In the genomic region with DNA sequence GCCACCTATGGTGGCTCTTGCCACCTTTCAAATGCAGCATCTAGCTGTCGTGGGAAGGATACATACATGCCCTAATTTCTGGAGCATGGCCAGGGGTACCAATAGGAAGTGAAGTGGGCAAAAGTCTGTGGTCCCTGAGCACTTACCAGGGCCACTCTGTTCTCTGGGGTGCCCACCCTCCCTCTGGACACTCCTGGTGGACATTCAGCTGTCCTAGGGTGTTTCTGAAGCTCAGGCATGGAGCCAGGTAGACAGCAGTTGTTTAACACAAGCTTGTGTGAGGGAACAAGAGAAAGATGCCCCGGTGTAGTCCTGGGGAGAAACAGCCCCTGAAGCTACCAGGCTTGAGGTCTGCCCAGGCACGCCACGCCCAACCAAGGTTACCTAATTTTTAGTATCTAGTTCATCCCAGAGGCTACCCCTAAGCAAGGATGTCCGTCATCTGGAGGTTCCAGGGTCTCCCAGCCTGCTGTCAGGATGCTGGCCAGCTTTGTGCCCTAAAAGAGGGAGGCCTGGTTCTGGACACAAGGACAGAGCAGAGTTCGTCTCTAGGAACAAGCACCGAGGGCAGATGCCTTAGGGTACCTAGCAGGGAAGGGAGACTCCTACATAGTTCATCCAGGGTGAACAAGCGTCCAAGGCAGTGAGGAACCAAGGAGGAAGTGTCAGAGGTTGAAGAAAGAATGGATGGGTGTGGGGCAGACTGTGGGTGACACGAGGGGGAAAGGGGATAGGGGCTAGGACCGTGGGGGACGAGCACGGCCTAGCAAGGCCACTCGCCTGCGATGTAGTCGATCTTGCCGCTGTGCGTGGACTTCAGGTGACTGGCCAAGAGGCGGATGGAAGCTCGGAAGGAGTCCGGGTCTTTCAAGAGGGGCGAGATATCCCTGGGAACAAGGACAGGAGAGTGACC, we compare ENCODE assay signal across 8 mouse cellular contexts. TPM values are rescaled to one million over a fixed set of nuclear protein-coding genes. Genes with fewer than 3 reads are reported as not detected.
DNase-seq lines count a peak whose midpoint lies in the region; ATAC-seq and TF ChIP-seq lines count a peak whose summit lies in the region.

No protein-coding gene starts in this region.

- no peaks in the 10 kb centered on the region for H3K9me3 ChIP-seq in CH12.LX (replicated peaks; ENCODE audit: low read length)
- H3K9me3 ChIP-seq in erythroblast, embryonic 14.5 days (ENCODE audit: control insufficient read depth, low read length) = no peaks in the 10 kb centered on the region
- H3K9me3 ChIP-seq in limb, embryonic 14.5 days (ENCODE audit: control insufficient read depth, low read length) = no peaks in the 10 kb centered on the region
- H3K9me3 ChIP-seq in stomach, embryonic 14.5 days (ENCODE audit: control insufficient read depth, low read depth, low read length) = no peaks in the 10 kb centered on the region

- TF ChIP-seq POLR2A in heart, adult 2 months (IDR thresholded peaks at IDR 0.05; ENCODE audit: insufficient read depth, low read depth, low read length) = no peak
- TF ChIP-seq POLR2A in CH12.LX (IDR thresholded peaks at IDR 0.05; ENCODE audit: low read depth, low read length) = no peak
- no peak for TF ChIP-seq POLR2A in limb, embryonic 14.5 days (IDR thresholded peaks at IDR 0.05; ENCODE audit: borderline replicate concordance, extremely low read depth, insufficient read depth, insufficient read length)

- peaks cover 13% of the 10 kb centered on the region for H3K4me1 ChIP-seq in heart, adult 2 months (ENCODE audit: control insufficient read depth, insufficient read depth, low read length)
- peaks cover 15 to 37% of the 10 kb centered on the region in 2 experiments for H3K4me1 ChIP-seq in CH12.LX (ENCODE audit: control insufficient read depth in 1 of 2, insufficient read depth in 2 of 2)
- peaks cover 64% of the 10 kb centered on the region for H3K4me1 ChIP-seq in erythroblast, embryonic 14.5 days (ENCODE audit: control insufficient read depth)
- peaks cover 43% of the 10 kb centered on the region for H3K4me1 ChIP-seq in limb, embryonic 14.5 days (ENCODE audit: control insufficient read depth, insufficient read depth, low read length)
- H3K4me1 ChIP-seq in stomach, embryonic 14.5 days (ENCODE audit: control insufficient read depth, insufficient read depth, low read length) = peaks cover 33% of the 10 kb centered on the region

- dilution Hi-C loops in CH12.LX (cut with MboI; ENCODE audit: extremely low pct_ligation_motif_present, extremely low pct_unique_long_range_greater_than_20kb, low sequenced_read_pairs) = no loop called here

- H3K9ac ChIP-seq in heart, adult 2 months (ENCODE audit: low read depth, low read length) = peak overlapping the region; percentile 74
- H3K9ac ChIP-seq in CH12.LX (ENCODE audit: insufficient read depth, low read depth) = peak overlapping the region; percentile 70
- peak overlapping the region; percentile 89 for H3K9ac ChIP-seq in limb, embryonic 14.5 days (ENCODE audit: low read depth, low read length, severe bottlenecking)
- H3K9ac ChIP-seq in stomach, embryonic 14.5 days (replicated peaks; ENCODE audit: low read depth, low read length) = peak overlapping the region; percentile 83

- peak in 1 of 2 experiments; percentile 37 for DNase-seq in heart, adult 2 months
- no peak for DNase-seq in heart, adult 9 months (ENCODE audit: low spot score in 2 of 2)
- no peak for DNase-seq in CH12.LX (ENCODE audit: extremely low read depth)
- no peak for DNase-seq in limb, embryonic 14.5 days (ENCODE audit: low spot score)
- no peak for DNase-seq in adrenal gland, adult (ENCODE audit: inconsistent age in 2 of 2, low spot score in 1 of 2)

- H3K36me3 ChIP-seq in heart, adult 2 months (ENCODE audit: control insufficient read depth, insufficient read depth, low read length) = no peaks in the 10 kb centered on the region
- H3K36me3 ChIP-seq in CH12.LX (replicated peaks in 1 of 2; ENCODE audit: control insufficient read depth in 1 of 2, insufficient read depth in 1 of 2, low read length in 1 of 2) = peaks cover 27 to 70% of the 10 kb centered on the region in 2 experiments
- H3K36me3 ChIP-seq in erythroblast, embryonic 14.5 days (ENCODE audit: control insufficient read depth) = peaks cover 44% of the 10 kb centered on the region
- H3K36me3 ChIP-seq in limb, embryonic 14.5 days (ENCODE audit: control insufficient read depth, insufficient read depth, low read length) = peaks cover 41% of the 10 kb centered on the region
- peaks cover 26% of the 10 kb centered on the region for H3K36me3 ChIP-seq in stomach, embryonic 14.5 days (ENCODE audit: control insufficient read depth, insufficient read depth, low read length)

- TF ChIP-seq EP300 in heart, adult 2 months (IDR thresholded peaks at IDR 0.05; ENCODE audit: insufficient read depth, low read depth, low read length) = no peak
- no peak for TF ChIP-seq EP300 in CH12.LX (IDR thresholded peaks at IDR 0.05; ENCODE audit: low read length)

- in situ Hi-C loops in CH12.LX (cut with MboI; ENCODE audit: low pct_ligation_motif_present, low pct_unique_long_range_greater_than_20kb, low sequenced_read_pairs) = no loop called here

- H3K4me3 ChIP-seq in heart, adult 2 months = peak overlapping the region; percentile 64
- H3K4me3 ChIP-seq in CH12.LX (replicated peaks in 1 of 3; ENCODE audit: low read depth in 2 of 3, low read length in 2 of 3, poor library complexity in 1 of 3) = peak overlapping the region; percentile 76 to 91 (median 89)
- H3K4me3 ChIP-seq in erythroblast, embryonic 14.5 days (replicated peaks) = peak overlapping the region; percentile 79
- peak overlapping the region; percentile 76 for H3K4me3 ChIP-seq in limb, embryonic 14.5 days (replicated peaks; ENCODE audit: low read length)
- peak overlapping the region; percentile 74 for H3K4me3 ChIP-seq in stomach, embryonic 14.5 days (ENCODE audit: low read depth, low read length)

- H3K4me2 ChIP-seq in CH12.LX (ENCODE audit: insufficient read depth, low read depth, poor library complexity, severe bottlenecking) = peak overlapping the region; percentile 55
- peak overlapping the region; percentile 79 for H3K4me2 ChIP-seq in limb, embryonic 14.5 days (replicated peaks; ENCODE audit: low read depth, low read length, severe bottlenecking)
- H3K4me2 ChIP-seq in stomach, embryonic 14.5 days (replicated peaks; ENCODE audit: low read depth, low read length) = peak overlapping the region; percentile 88

- no peak for TF ChIP-seq CTCF in heart, adult 2 months (IDR thresholded peaks at IDR 0.05)
- TF ChIP-seq CTCF in CH12.LX (conservative IDR thresholded peaks at IDR 0.05 in 1 of 2, IDR thresholded peaks at IDR 0.05 in 1 of 2; ENCODE audit: low read depth in 2 of 2, low read length in 2 of 2) = no peak

- 19% methylated on average over 21 of the region's 21 CpGs for WGBS in heart, adult 2 months
- WGBS in limb, embryonic 14.5 days = 12% methylated on average over 21 of the region's 21 CpGs
- 13% methylated on average over 21 of the region's 21 CpGs for WGBS in stomach, embryonic 14.5 days

- no peaks in the 10 kb centered on the region for H3K79me2 ChIP-seq in heart, adult 2 months (replicated peaks; ENCODE audit: control insufficient read depth, insufficient read depth, low read length)
- peaks cover 17% of the 10 kb centered on the region for H3K79me2 ChIP-seq in CH12.LX (replicated peaks; ENCODE audit: control insufficient read depth, extremely low read depth, insufficient read depth, poor library complexity, severe bottlenecking)

- intact Hi-C loops in heart, adult 2 months (cut with DNase I) = no loop called here

- no peak for TF ChIP-seq RAD21 in CH12.LX (IDR thresholded peaks at IDR 0.05; ENCODE audit: low read depth, low read length)

- H3K27me3 ChIP-seq in heart, adult 2 months (ENCODE audit: control insufficient read depth, insufficient read depth, low read length) = no peaks in the 10 kb centered on the region
- H3K27me3 ChIP-seq in CH12.LX (replicated peaks) = no peaks in the 10 kb centered on the region
- peaks cover 10% of the 10 kb centered on the region for H3K27me3 ChIP-seq in erythroblast, embryonic 14.5 days (ENCODE audit: control insufficient read depth)
- H3K27me3 ChIP-seq in limb, embryonic 14.5 days (ENCODE audit: control insufficient read depth, insufficient read depth, low read length) = no peaks in the 10 kb centered on the region
- H3K27me3 ChIP-seq in stomach, embryonic 14.5 days (ENCODE audit: control insufficient read depth, insufficient read depth, low read length) = no peaks in the 10 kb centered on the region

- ATAC-seq in limb, embryonic 14.5 days (ENCODE audit: low FRiP score, low read depth) = no peak
- ATAC-seq in stomach, embryonic 14.5 days (ENCODE audit: insufficient number of reproducible peaks, insufficient read depth, low FRiP score, low read depth) = no peak
- no peak for ATAC-seq in megakaryocyte-erythroid progenitor cell, adult 5-6 weeks (replicated peaks; ENCODE audit: low FRiP score, low TSS enrichment, poor library complexity, severe bottlenecking)

- peak overlapping the region; percentile 62 for H3K27ac ChIP-seq in heart, adult 2 months
- H3K27ac ChIP-seq in CH12.LX (ENCODE audit: insufficient read depth, low read depth) = peak overlapping the region; percentile 29
- H3K27ac ChIP-seq in limb, embryonic 14.5 days (replicated peaks; ENCODE audit: low read depth, low read length) = peak overlapping the region; percentile 70
- H3K27ac ChIP-seq in stomach, embryonic 14.5 days (ENCODE audit: low read length) = peak overlapping the region; percentile 77

RNA-seq across cellular contexts. Expression of gene Aprt, which starts 0.7 kb away (rescaled TPM):
- 10 to 100 TPM; 36.6 to 38.5 TPM for total RNA-seq in heart, adult 2 months (2021)
- polyA plus RNA-seq in heart, adult 2 months (2012; rRNA removed) = 42.1 and 45.1 TPM in 2 replicates
- total RNA-seq in CH12.LX (2012; rRNA removed) (524 and 653 TPM in 2 replicates), CH12.LX (2014; rRNA removed) (453 and 516 TPM in 2 replicates)
- 543 and 561 TPM in 2 replicates for polyA plus RNA-seq in CH12.LX (2012; ENCODE audit: insufficient read length, low read depth)
- polyA plus RNA-seq in erythroblast, embryonic 14.5 days (2012) = 4.8 and 8.0 TPM in 2 replicates
- 199 and 217 TPM in 2 replicates for polyA plus RNA-seq in limb, embryonic 14.5 days (2012; rRNA removed)
- polyA plus RNA-seq in limb, embryonic 14.5 days (2014; fragmentation: Nextera tagmentation; extraction: Ambion mirVana) = 348 and 382 TPM in 2 replicates
- 394 and 436 TPM in 2 replicates for polyA plus RNA-seq in stomach, embryonic 14.5 days (2014; fragmentation: Nextera tagmentation; extraction: Ambion mirVana)
- total RNA-seq in megakaryocyte-erythroid progenitor cell, adult 5-6 weeks (2014; fragmentation: Nextera tagmentation) = 228 and 254 TPM in 2 replicates
- 55.1 and 106 TPM in 2 replicates for total RNA-seq in megakaryocyte-erythroid progenitor cell, adult 5-6 weeks (2017)

RNA-seq across cellular contexts. Expression of gene Cdt1, which starts 8.2 kb away (rescaled TPM):
- total RNA-seq in heart, adult 2 months (2021) = 1 to 10 TPM; 2.0 to 2.7 TPM
- polyA plus RNA-seq in heart, adult 2 months (2012; rRNA removed) = 3.2 and 3.5 TPM in 2 replicates
- total RNA-seq in CH12.LX (2012; rRNA removed) (50.0 and 53.7 TPM in 2 replicates), CH12.LX (2014; rRNA removed) (46.0 and 54.2 TPM in 2 replicates)
- polyA plus RNA-seq in CH12.LX (2012; ENCODE audit: insufficient read length, low read depth) = 57.6 and 67.3 TPM in 2 replicates
- 94.9 and 97.5 TPM in 2 replicates for polyA plus RNA-seq in erythroblast, embryonic 14.5 days (2012)
- polyA plus RNA-seq in limb, embryonic 14.5 days (2012; rRNA removed) = 79.0 and 103 TPM in 2 replicates
- polyA plus RNA-seq in limb, embryonic 14.5 days (2014; fragmentation: Nextera tagmentation; extraction: Ambion mirVana) = 34.0 and 34.2 TPM in 2 replicates
- polyA plus RNA-seq in stomach, embryonic 14.5 days (2014; fragmentation: Nextera tagmentation; extraction: Ambion mirVana) = 34.8 and 36.4 TPM in 2 replicates
- 133 and 150 TPM in 2 replicates for total RNA-seq in megakaryocyte-erythroid progenitor cell, adult 5-6 weeks (2014; fragmentation: Nextera tagmentation)
- 34.5 and 70.6 TPM in 2 replicates for total RNA-seq in megakaryocyte-erythroid progenitor cell, adult 5-6 weeks (2017)

RNA-seq across cellular contexts. Expression of gene Piezo1, which starts 24.9 kb away (rescaled TPM):
- total RNA-seq in heart, adult 2 months (2021) = 10 to 100 TPM; 14.0 to 14.8 TPM
- polyA plus RNA-seq in heart, adult 2 months (2012; rRNA removed) = 48.5 and 55.5 TPM in 2 replicates
- total RNA-seq in CH12.LX (2012; rRNA removed) = 52.1 and 59.7 TPM in 2 replicates
- 15.1 and 21.1 TPM in 2 replicates for total RNA-seq in CH12.LX (2014; rRNA removed)
- 26.5 and 41.6 TPM in 2 replicates for polyA plus RNA-seq in CH12.LX (2012; ENCODE audit: insufficient read length, low read depth)
- polyA plus RNA-seq in erythroblast, embryonic 14.5 days (2012) = 22.2 and 31.8 TPM in 2 replicates
- 93.3 and 120 TPM in 2 replicates for polyA plus RNA-seq in limb, embryonic 14.5 days (2012; rRNA removed)
- 20.4 and 20.7 TPM in 2 replicates for polyA plus RNA-seq in limb, embryonic 14.5 days (2014; fragmentation: Nextera tagmentation; extraction: Ambion mirVana)
- polyA plus RNA-seq in stomach, embryonic 14.5 days (2014; fragmentation: Nextera tagmentation; extraction: Ambion mirVana) = 15.6 and 24.2 TPM in 2 replicates
- total RNA-seq in megakaryocyte-erythroid progenitor cell, adult 5-6 weeks (2014; fragmentation: Nextera tagmentation) = 84.0 and 93.5 TPM in 2 replicates
- 31.1 and 31.5 TPM in 2 replicates for total RNA-seq in megakaryocyte-erythroid progenitor cell, adult 5-6 weeks (2017)

RNA-seq across cellular contexts. Expression of gene Galns, which starts 35.3 kb away (rescaled TPM):
- 1 to 10 TPM; 3.1 to 3.2 TPM for total RNA-seq in heart, adult 2 months (2021)
- polyA plus RNA-seq in heart, adult 2 months (2012; rRNA removed) = 4.9 and 5.0 TPM in 2 replicates
- total RNA-seq in CH12.LX (2012; rRNA removed) = 19.8 and 25.6 TPM in 2 replicates
- total RNA-seq in CH12.LX (2014; rRNA removed) = 13.2 and 16.4 TPM in 2 replicates
- 23.5 and 25.6 TPM in 2 replicates for polyA plus RNA-seq in CH12.LX (2012; ENCODE audit: insufficient read length, low read depth)
- polyA plus RNA-seq in erythroblast, embryonic 14.5 days (2012) = 0.07 and 0.08 TPM in 2 replicates
- 14.7 and 17.1 TPM in 2 replicates for polyA plus RNA-seq in limb, embryonic 14.5 days (2012; rRNA removed)
- polyA plus RNA-seq in limb, embryonic 14.5 days (2014; fragmentation: Nextera tagmentation; extraction: Ambion mirVana) = 12.0 and 12.7 TPM in 2 replicates
- 12.6 and 14.6 TPM in 2 replicates for polyA plus RNA-seq in stomach, embryonic 14.5 days (2014; fragmentation: Nextera tagmentation; extraction: Ambion mirVana)
- 21.7 and 31.5 TPM in 2 replicates for total RNA-seq in megakaryocyte-erythroid progenitor cell, adult 5-6 weeks (2014; fragmentation: Nextera tagmentation)
- total RNA-seq in megakaryocyte-erythroid progenitor cell, adult 5-6 weeks (2017) = 3.8 and 8.2 TPM in 2 replicates

RNA-seq across cellular contexts. Expression of gene Trappc2l, which starts 35.4 kb away (rescaled TPM):
- total RNA-seq in heart, adult 2 months (2021) = 10 to 100 TPM; 58.6 to 65.4 TPM
- polyA plus RNA-seq in heart, adult 2 months (2012; rRNA removed) = 161 and 207 TPM in 2 replicates
- total RNA-seq in CH12.LX (2012; rRNA removed) (64.2 and 67.0 TPM in 2 replicates), CH12.LX (2014; rRNA removed) (10.1 and 15.7 TPM in 2 replicates)
- 36.0 and 38.8 TPM in 2 replicates for polyA plus RNA-seq in CH12.LX (2012; ENCODE audit: insufficient read length, low read depth)
- polyA plus RNA-seq in erythroblast, embryonic 14.5 days (2012) = 0.16 and 0.80 TPM in 2 replicates
- polyA plus RNA-seq in limb, embryonic 14.5 days (2012; rRNA removed) = 96.8 and 129 TPM in 2 replicates
- polyA plus RNA-seq in limb, embryonic 14.5 days (2014; fragmentation: Nextera tagmentation; extraction: Ambion mirVana) = 70.2 and 70.5 TPM in 2 replicates
- 55.9 and 66.9 TPM in 2 replicates for polyA plus RNA-seq in stomach, embryonic 14.5 days (2014; fragmentation: Nextera tagmentation; extraction: Ambion mirVana)
- 24.4 and 27.7 TPM in 2 replicates for total RNA-seq in megakaryocyte-erythroid progenitor cell, adult 5-6 weeks (2014; fragmentation: Nextera tagmentation)
- 10.2 and 19.6 TPM in 2 replicates for total RNA-seq in megakaryocyte-erythroid progenitor cell, adult 5-6 weeks (2017)
